Comparison of ENCODE assay signal across 9 mouse cellular contexts in the genomic region with DNA sequence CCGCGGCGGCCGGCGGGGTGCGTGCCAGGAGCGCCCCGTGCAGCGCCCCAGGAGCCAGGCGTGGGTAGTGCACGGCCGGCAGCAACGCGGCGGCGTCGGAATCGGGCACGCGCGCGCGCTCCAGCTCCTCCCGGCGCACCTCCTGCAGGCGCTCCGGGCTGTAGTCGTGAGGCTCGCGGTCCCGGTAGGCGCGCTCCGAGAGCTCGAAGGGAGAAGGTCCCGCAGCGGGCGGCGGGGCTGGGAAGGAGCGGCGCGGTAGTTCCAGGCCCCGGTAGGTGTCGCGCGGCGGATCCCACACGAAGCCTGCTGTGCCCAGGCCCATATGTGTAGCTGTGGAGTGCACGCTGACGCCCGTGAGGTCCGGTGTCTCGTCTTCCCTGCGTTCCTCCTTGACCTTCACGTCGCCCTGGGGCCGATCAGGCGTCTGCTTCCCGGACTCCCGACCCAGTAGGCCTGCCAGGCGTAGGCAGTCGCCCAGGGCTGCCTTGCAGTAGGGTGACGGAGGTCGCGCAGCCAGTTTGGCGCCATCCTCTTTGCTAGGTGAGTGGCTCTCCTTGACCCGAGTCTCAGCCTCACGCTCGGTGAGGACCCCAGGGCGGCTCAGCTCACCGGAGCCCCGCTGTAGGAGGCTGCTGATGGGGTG. TPM values are rescaled to one million over a fixed set of nuclear protein-coding genes. Genes with fewer than 3 reads are reported as not detected.
DNase-seq lines count a peak whose midpoint lies in the region; ATAC-seq and TF ChIP-seq lines count a peak whose summit lies in the region.
"Had no signal": no experiment of that assay in that cellular context is flagged by ENCODE, and none has a peak within 500 bp of the region (broad histone marks: within the 10 kb centered on the region; RNA-seq: fewer than 3 reads in every experiment).

No protein-coding gene starts in this region.

- peak overlapping the region; percentile 62 for H3K4me3 ChIP-seq in bone marrow macrophage, adult 2 months (ENCODE audit: insufficient read depth, low read length)
- H3K4me3 ChIP-seq in forebrain, embryonic 10.5 days = peak overlapping the region; percentile 61
- peak overlapping the region; percentile 51 to 57 for H3K4me3 ChIP-seq in heart, embryonic 14.5 days (ENCODE audit: control insufficient read depth in 1 of 2, insufficient read depth in 1 of 2, low read depth in 1 of 2, low read length in 2 of 2)
- peak overlapping the region; percentile 40 for H3K4me3 ChIP-seq in kidney, postnatal 0 days (replicated peaks; ENCODE audit: low read depth, low read length)
- peak overlapping the region; percentile 55 for H3K4me3 ChIP-seq in liver, embryonic 13.5 days (replicated peaks)
- H3K4me3 ChIP-seq in neural tube, embryonic 12.5 days = peak overlapping the region; percentile 41
- H3K4me3 ChIP-seq in stomach, postnatal 0 days (ENCODE audit: low read depth, low read length) = peak overlapping the region; percentile 50

- peak overlapping the region; percentile 82 for H3K9ac ChIP-seq in heart, embryonic 14.5 days (ENCODE audit: low read length)
- H3K9ac ChIP-seq in kidney, postnatal 0 days (ENCODE audit: low read depth, low read length) = peak overlapping the region; percentile 49
- peak overlapping the region; percentile 37; the same call in 1 of the 2 replicates for H3K9ac ChIP-seq in liver, embryonic 13.5 days
- peak overlapping the region; percentile 56 for H3K9ac ChIP-seq in neural tube, embryonic 12.5 days
- H3K9ac ChIP-seq in stomach, postnatal 0 days (ENCODE audit: low read length) = peak overlapping the region; percentile 66

- no peak for TF ChIP-seq POLR2A in bone marrow macrophage, adult 2 months (IDR thresholded peaks at IDR 0.05; ENCODE audit: borderline replicate concordance, low read depth, low read length)

- TF ChIP-seq CTCF in bone marrow macrophage, adult 2 months (IDR thresholded peaks at IDR 0.05; ENCODE audit: low read depth, low read length) = no peak
- TF ChIP-seq CTCF in kidney, postnatal 0 days (IDR thresholded peaks at IDR 0.05; ENCODE audit: low read depth) = peak; percentile 34; the same call in 1 of the 2 replicates
- TF ChIP-seq CTCF in stomach, postnatal 0 days (IDR thresholded peaks at IDR 0.05; ENCODE audit: low read depth) = peak; percentile 63

- peak; percentile 70 to 76 for DNase-seq in B cell, adult 2 months
- DNase-seq in forebrain, embryonic 10.5 days (ENCODE audit: extremely low spot score, low spot score) = peak; percentile 68
- DNase-seq in kidney, postnatal 0 days (ENCODE audit: low spot score) = peak; percentile 83
- peak; percentile 35 for DNase-seq in liver, embryonic 13.5 days
- DNase-seq in stomach, postnatal 0 days (ENCODE audit: low spot score) = peak; percentile 89

- H3K27me3 ChIP-seq in forebrain, embryonic 10.5 days (ENCODE audit: poor library complexity, severe bottlenecking) = peaks cover 42% of the 10 kb centered on the region
- no peaks in the 10 kb centered on the region; the same call in 1 of the 2 replicates for H3K27me3 ChIP-seq in heart, embryonic 14.5 days (ENCODE audit: control insufficient read depth, insufficient read depth, low read length)
- H3K27me3 ChIP-seq in kidney, postnatal 0 days (ENCODE audit: insufficient read depth, low read length) = no peaks in the 10 kb centered on the region
- H3K27me3 ChIP-seq in liver, embryonic 13.5 days = peaks cover 24% of the 10 kb centered on the region
- peaks cover 6% of the 10 kb centered on the region; the same call in 1 of the 2 replicates for H3K27me3 ChIP-seq in neural tube, embryonic 12.5 days (replicated peaks)
- no peaks in the 10 kb centered on the region for H3K27me3 ChIP-seq in stomach, postnatal 0 days (ENCODE audit: control insufficient read depth, insufficient read depth, low read length)
- H3K27me3 ChIP-seq: CH12.LX had no signal

- peak; percentile 77 for ATAC-seq in heart, embryonic 14.5 days (ENCODE audit: insufficient number of reproducible peaks, insufficient read depth, low FRiP score, low read depth)
- ATAC-seq in kidney, postnatal 0 days (replicated peaks; ENCODE audit: low FRiP score, low read depth) = peak; percentile 79
- peak; percentile 77 for ATAC-seq in liver, embryonic 13.5 days (ENCODE audit: low read depth)
- peak; percentile 80 for ATAC-seq in neural tube, embryonic 12.5 days (ENCODE audit: low FRiP score, low read depth)
- peak; percentile 92 for ATAC-seq in stomach, postnatal 0 days (ENCODE audit: low FRiP score, low TSS enrichment)

- no peak for TF ChIP-seq EP300 in stomach, postnatal 0 days (optimal IDR thresholded peaks at IDR 0.05)

- H3K27ac ChIP-seq in bone marrow macrophage, adult 2 months (ENCODE audit: insufficient read depth, low read depth, low read length) = no peak overlapping the region
- H3K27ac ChIP-seq in forebrain, embryonic 10.5 days = peak overlapping the region; percentile 77
- peak overlapping the region in 1 of 2 experiments; percentile 55; a peak in 1 of 4 replicates for H3K27ac ChIP-seq in heart, embryonic 14.5 days (replicated peaks in 1 of 2; ENCODE audit: control insufficient read depth in 1 of 2, insufficient read depth in 1 of 2, low read depth in 2 of 2, low read length in 2 of 2)
- H3K27ac ChIP-seq in kidney, postnatal 0 days = no peak overlapping the region
- no peak overlapping the region for H3K27ac ChIP-seq in liver, embryonic 13.5 days
- 0 out of 2 replicates have a peak overlapping the region, but pooled peaks have one; percentile 10 for H3K27ac ChIP-seq in neural tube, embryonic 12.5 days
- peak overlapping the region; percentile 40; the same call in 1 of the 2 replicates for H3K27ac ChIP-seq in stomach, postnatal 0 days (replicated peaks)

- WGBS in forebrain, embryonic 10.5 days = 2% methylated on average over 72 of the region's 72 CpGs
- 1% methylated on average over 68 of the region's 72 CpGs for WGBS in heart, embryonic 14.5 days
- 2% methylated on average over 67 of the region's 72 CpGs for WGBS in kidney, postnatal 0 days
- WGBS in liver, embryonic 13.5 days (ENCODE audit: insufficient replicate concordance) = 5% methylated on average over 62 of the region's 72 CpGs
- WGBS in neural tube, embryonic 12.5 days = 2% methylated on average over 72 of the region's 72 CpGs
- 6% methylated on average over 49 of the region's 72 CpGs for WGBS in stomach, postnatal 0 days

- H3K4me2 ChIP-seq in heart, embryonic 14.5 days (ENCODE audit: low read length) = peak overlapping the region; percentile 94
- H3K4me2 ChIP-seq in kidney, postnatal 0 days (ENCODE audit: low read length) = peak overlapping the region; percentile 64
- H3K4me2 ChIP-seq in liver, embryonic 13.5 days = peak overlapping the region; percentile 77
- peak overlapping the region; percentile 85 for H3K4me2 ChIP-seq in neural tube, embryonic 12.5 days (replicated peaks)
- H3K4me2 ChIP-seq in stomach, postnatal 0 days (replicated peaks; ENCODE audit: low read depth) = peak overlapping the region; percentile 88

- H3K4me1 ChIP-seq in bone marrow macrophage, adult 2 months (ENCODE audit: control insufficient read depth, insufficient read depth, low read length) = no peaks in the 10 kb centered on the region
- peaks cover 20% of the 10 kb centered on the region for H3K4me1 ChIP-seq in forebrain, embryonic 10.5 days
- H3K4me1 ChIP-seq in heart, embryonic 14.5 days (ENCODE audit: control insufficient read depth in 2 of 2, insufficient read depth in 2 of 2, low read length in 2 of 2) = peaks cover 0 to 7% of the 10 kb centered on the region in 2 experiments; a peak in 2 of 4 replicates
- H3K4me1 ChIP-seq in kidney, postnatal 0 days (replicated peaks; ENCODE audit: insufficient read depth, low read length) = 0 out of 2 replicates have a peak, but pooled peaks cover 3% of the 10 kb centered on the region
- H3K4me1 ChIP-seq in liver, embryonic 13.5 days (replicated peaks) = peaks cover 13% of the 10 kb centered on the region
- H3K4me1 ChIP-seq in neural tube, embryonic 12.5 days = peaks cover 12% of the 10 kb centered on the region
- no peaks in the 10 kb centered on the region for H3K4me1 ChIP-seq in stomach, postnatal 0 days (replicated peaks; ENCODE audit: control insufficient read depth, insufficient read depth)

- H3K9me3 ChIP-seq in forebrain, embryonic 10.5 days = no peaks in the 10 kb centered on the region
- H3K9me3 ChIP-seq in heart, embryonic 14.5 days (ENCODE audit: control insufficient read depth, low read length) = peaks cover 3% of the 10 kb centered on the region; the same call in 1 of the 2 replicates
- H3K9me3 ChIP-seq in kidney, postnatal 0 days (replicated peaks; ENCODE audit: low read length) = no peaks in the 10 kb centered on the region
- no peaks in the 10 kb centered on the region for H3K9me3 ChIP-seq in liver, embryonic 13.5 days (replicated peaks)
- H3K9me3 ChIP-seq in neural tube, embryonic 12.5 days = no peaks in the 10 kb centered on the region
- no peaks in the 10 kb centered on the region for H3K9me3 ChIP-seq in stomach, postnatal 0 days (ENCODE audit: control insufficient read depth, low read length)

- H3K36me3 ChIP-seq in forebrain, embryonic 10.5 days (replicated peaks) = peaks cover 57% of the 10 kb centered on the region
- peaks cover 13% of the 10 kb centered on the region for H3K36me3 ChIP-seq in heart, embryonic 14.5 days (ENCODE audit: control insufficient read depth, insufficient read depth, low read length)
- 0 out of 2 replicates have a peak, but pooled peaks cover 7% of the 10 kb centered on the region for H3K36me3 ChIP-seq in kidney, postnatal 0 days (ENCODE audit: insufficient read depth, low read length)
- H3K36me3 ChIP-seq in liver, embryonic 13.5 days = peaks cover 8% of the 10 kb centered on the region
- peaks cover 34% of the 10 kb centered on the region for H3K36me3 ChIP-seq in neural tube, embryonic 12.5 days
- H3K36me3 ChIP-seq in stomach, postnatal 0 days (ENCODE audit: control insufficient read depth, insufficient read depth, low read length) = peaks cover 4% of the 10 kb centered on the region; the same call in 1 of the 2 replicates

RNA-seq across cellular contexts. Expression of a gene that starts 18.8 kb away (rescaled TPM):
- not detected in 2 replicates for polyA plus RNA-seq in bone marrow macrophage, adult 2 months (2012; ENCODE audit: insufficient read depth, insufficient read length, missing spikeins)
- polyA plus RNA-seq in forebrain, embryonic 10.5 days (2016; fragmentation: Nextera tagmentation; extraction: Ambion mirVana) = not detected in 2 replicates
- not detected in 2 replicates for polyA plus RNA-seq in heart, embryonic 14.5 days (2014; fragmentation: Nextera tagmentation; extraction: Ambion mirVana)
- polyA plus RNA-seq in kidney, postnatal 0 days (2015; fragmentation: Nextera tagmentation; extraction: Ambion mirVana) = not detected in 2 replicates
- not detected in 2 replicates for polyA plus RNA-seq in liver, embryonic 13.5 days (2015; fragmentation: Nextera tagmentation; extraction: Ambion mirVana)
- polyA plus RNA-seq in neural tube, embryonic 12.5 days (2016; fragmentation: Nextera tagmentation; extraction: Ambion mirVana) = not detected in 2 replicates
- polyA plus RNA-seq in stomach, postnatal 0 days (2015; fragmentation: Nextera tagmentation; extraction: Ambion mirVana) = not detected in 2 replicates

RNA-seq across cellular contexts. Expression of a gene that starts 20.3 kb away (rescaled TPM):
- not detected in 2 replicates for polyA plus RNA-seq in bone marrow macrophage, adult 2 months (2012; ENCODE audit: insufficient read depth, insufficient read length, missing spikeins)
- polyA plus RNA-seq in forebrain, embryonic 10.5 days (2016; fragmentation: Nextera tagmentation; extraction: Ambion mirVana) = 0.49 and 0.74 TPM in 2 replicates
- not detected in 2 replicates for polyA plus RNA-seq in heart, embryonic 14.5 days (2014; fragmentation: Nextera tagmentation; extraction: Ambion mirVana)
- 0.57 and 0.64 TPM in 2 replicates for polyA plus RNA-seq in kidney, postnatal 0 days (2015; fragmentation: Nextera tagmentation; extraction: Ambion mirVana)
- not detected in 2 replicates for polyA plus RNA-seq in liver, embryonic 13.5 days (2015; fragmentation: Nextera tagmentation; extraction: Ambion mirVana)
- polyA plus RNA-seq in neural tube, embryonic 12.5 days (2016; fragmentation: Nextera tagmentation; extraction: Ambion mirVana) = 2.1 and 2.4 TPM in 2 replicates
- polyA plus RNA-seq in stomach, postnatal 0 days (2015; fragmentation: Nextera tagmentation; extraction: Ambion mirVana) = 0.36 and 0.42 TPM in 2 replicates

Comparison
In these comparisons a context has a peak if more than half of its experiments do, and no peak if none do; other contexts are left out.
1. DNase-seq: peak in every context shown above with its lines; median percentile 89 in stomach, postnatal 0 days; 83 in kidney, postnatal 0 days; 73 in B cell, adult 2 months; 68 in forebrain, embryonic 10.5 days; 35 in liver, embryonic 13.5 days.
2. H3K27ac ChIP-seq: peak in forebrain, embryonic 10.5 days (single experiment), neural tube, embryonic 12.5 days (single experiment) and stomach, postnatal 0 days (single experiment); none in bone marrow macrophage, adult 2 months (single experiment), kidney, postnatal 0 days (single experiment) and liver, embryonic 13.5 days (single experiment).
3. Peak in every context shown above with its lines, with median percentiles within 50 percentile points of each other: H3K4me3 ChIP-seq, ATAC-seq, H3K4me2 ChIP-seq and H3K9ac ChIP-seq.